ENCODE assay signal across 7 mouse cellular contexts in genomic region chr17:26252539-26253251, GRCm38 (mm10). TPM values are rescaled to one million over a fixed set of nuclear protein-coding genes. Genes with fewer than 3 reads are reported as not detected.
A peak's percentile ranks its signal among the peaks of the same experiment; 100 is the strongest.
DNase-seq lines count a peak whose midpoint lies in the region; ATAC-seq and TF ChIP-seq lines count a peak whose summit lies in the region.

Gene Luc7l (plus strand): TSS chr17:26252896.

- peak within 1 kb of the TSS; percentile 98 for H3K4me3 ChIP-seq in embryonic facial prominence, embryonic 12.5 days
- peak within 1 kb of the TSS; percentile 79 for H3K4me3 ChIP-seq in kidney, adult 2 months (ENCODE audit: insufficient read depth, low read depth, low read length)
- H3K4me3 ChIP-seq in limb, embryonic 12.5 days (replicated peaks), result peak within 1 kb of the TSS; percentile 97
- H3K4me3 ChIP-seq in midbrain, embryonic 15.5 days, result peak within 1 kb of the TSS; percentile 99
- H3K4me3 ChIP-seq in spleen, adult 2 months (ENCODE audit: extremely low read depth, insufficient read depth, insufficient read length), result peak within 1 kb of the TSS; percentile 99

- H3K4me2 ChIP-seq in embryonic facial prominence, embryonic 12.5 days (replicated peaks), result peak within 1 kb of the TSS; percentile 71
- H3K4me2 ChIP-seq in limb, embryonic 12.5 days, result peak within 1 kb of the TSS; percentile 80
- peak within 1 kb of the TSS; percentile 76 for H3K4me2 ChIP-seq in midbrain, embryonic 15.5 days

- peak; percentile 49 for TF ChIP-seq POLR2A in kidney, adult 2 months (IDR thresholded peaks at IDR 0.05; ENCODE audit: low read depth, low read length)
- peak; percentile 89 for TF ChIP-seq POLR2A in spleen, adult 2 months (IDR thresholded peaks at IDR 0.05; ENCODE audit: low read depth, low read length)

- no peak for TF ChIP-seq CTCF in kidney, adult 2 months (conservative IDR thresholded peaks at IDR 0.05; ENCODE audit: insufficient read depth, insufficient read length, low read depth, low read length)
- no peak for TF ChIP-seq CTCF in spleen, adult 2 months (IDR thresholded peaks at IDR 0.05; ENCODE audit: extremely low read depth, insufficient read depth, insufficient read length, insufficient replicate concordance)

- peak within 1 kb of the TSS; percentile 96 for H3K9ac ChIP-seq in embryonic facial prominence, embryonic 12.5 days
- H3K9ac ChIP-seq in limb, embryonic 12.5 days (replicated peaks), result peak within 1 kb of the TSS; percentile 97
- H3K9ac ChIP-seq in midbrain, embryonic 15.5 days, result peak within 1 kb of the TSS; percentile 99

- H3K27me3 ChIP-seq in embryonic facial prominence, embryonic 12.5 days, result no peaks in the 10 kb centered on the region
- H3K27me3 ChIP-seq in kidney, adult 2 months (replicated peaks; ENCODE audit: control insufficient read depth, insufficient read depth, low read length), result no peaks in the 10 kb centered on the region
- no peaks in the 10 kb centered on the region for H3K27me3 ChIP-seq in limb, embryonic 12.5 days
- no peaks in the 10 kb centered on the region for H3K27me3 ChIP-seq in midbrain, embryonic 15.5 days (replicated peaks)
- H3K27me3 ChIP-seq in spleen, adult 2 months (ENCODE audit: control insufficient read depth, insufficient read depth, low read length), result no peaks in the 10 kb centered on the region

- H3K36me3 ChIP-seq in embryonic facial prominence, embryonic 12.5 days, result peaks cover 15% of the 10 kb centered on the region
- no peaks in the 10 kb centered on the region for H3K36me3 ChIP-seq in kidney, adult 2 months (ENCODE audit: control insufficient read depth, insufficient read depth, low read length)
- peaks cover 26% of the 10 kb centered on the region for H3K36me3 ChIP-seq in limb, embryonic 12.5 days
- peaks cover 10% of the 10 kb centered on the region for H3K36me3 ChIP-seq in midbrain, embryonic 15.5 days (replicated peaks)
- H3K36me3 ChIP-seq in spleen, adult 2 months (ENCODE audit: control insufficient read depth, insufficient read depth, low read length), result peaks cover 4% of the 10 kb centered on the region; the same call in 1 of the 2 replicates

- peaks cover 11% of the 10 kb centered on the region for H3K4me1 ChIP-seq in embryonic facial prominence, embryonic 12.5 days
- H3K4me1 ChIP-seq in kidney, adult 2 months (ENCODE audit: control insufficient read depth, insufficient read depth, low read length), result peaks cover 3% of the 10 kb centered on the region; the same call in 1 of the 2 replicates
- H3K4me1 ChIP-seq in limb, embryonic 12.5 days (replicated peaks), result peaks cover 8% of the 10 kb centered on the region
- peaks cover 11% of the 10 kb centered on the region for H3K4me1 ChIP-seq in midbrain, embryonic 15.5 days
- H3K4me1 ChIP-seq in spleen, adult 2 months (ENCODE audit: control insufficient read depth, insufficient read depth, insufficient read length), result no peaks in the 10 kb centered on the region

- peak within 1 kb of the TSS; percentile 99 for H3K27ac ChIP-seq in embryonic facial prominence, embryonic 12.5 days
- H3K27ac ChIP-seq in kidney, adult 2 months (ENCODE audit: insufficient read depth, low read depth, low read length), result peak within 1 kb of the TSS; percentile 84
- peak within 1 kb of the TSS; percentile 99 for H3K27ac ChIP-seq in limb, embryonic 12.5 days
- peak within 1 kb of the TSS; percentile 99 for H3K27ac ChIP-seq in midbrain, embryonic 15.5 days
- H3K27ac ChIP-seq in spleen, adult 2 months (ENCODE audit: insufficient read depth, low read length), result peak within 1 kb of the TSS; percentile 94

- ATAC-seq in embryonic facial prominence, embryonic 12.5 days (ENCODE audit: insufficient number of reproducible peaks, insufficient read depth, low FRiP score, low TSS enrichment), result peak; percentile 86
- ATAC-seq in limb, embryonic 12.5 days (ENCODE audit: insufficient number of reproducible peaks, insufficient read depth, low FRiP score, low TSS enrichment, low read depth), result peak; percentile 93
- peak; percentile 96 for ATAC-seq in midbrain, embryonic 15.5 days (replicated peaks)

- peak; percentile 92 for DNase-seq in adrenal gland, postnatal 25 days
- peak; percentile 97 to 99 for DNase-seq in heart, adult 18-20 months
- DNase-seq in kidney, adult 2 months, result peak; percentile 98
- peak; percentile 79 to 94 for DNase-seq in spleen, adult 2 months (ENCODE audit: low read depth in 1 of 2, low spot score in 2 of 2)

- no peaks in the 10 kb centered on the region for H3K9me3 ChIP-seq in embryonic facial prominence, embryonic 12.5 days
- H3K9me3 ChIP-seq in limb, embryonic 12.5 days, result no peaks in the 10 kb centered on the region
- no peaks in the 10 kb centered on the region for H3K9me3 ChIP-seq in midbrain, embryonic 15.5 days

- under 1% methylated on average over 43 of the region's 43 CpGs for WGBS in embryonic facial prominence, embryonic 12.5 days
- under 1% methylated on average over 43 of the region's 43 CpGs for WGBS in kidney, adult 2 months
- under 1% methylated on average over 43 of the region's 43 CpGs for WGBS in limb, embryonic 12.5 days
- under 1% methylated on average over 43 of the region's 43 CpGs for WGBS in midbrain, embryonic 15.5 days
- under 1% methylated on average over 43 of the region's 43 CpGs for WGBS in spleen, adult 2 months

RNA-seq across cellular contexts. Expression of gene Luc7l, which starts in this region (rescaled TPM):
- total RNA-seq in adrenal gland, postnatal 25 days (2021), result 73.2 and 77.1 TPM in 2 replicates
- 153 and 155 TPM in 2 replicates for polyA plus RNA-seq in embryonic facial prominence, embryonic 12.5 days (2016; fragmentation: Nextera tagmentation; extraction: Ambion mirVana)
- total RNA-seq in heart, adult 18-20 months (2021), result 10 to 100 TPM; 12.2 to 16.6 TPM
- 16.0 and 17.5 TPM in 2 replicates for polyA plus RNA-seq in kidney, adult 2 months (2012; rRNA removed)
- 155 and 164 TPM in 2 replicates for polyA plus RNA-seq in limb, embryonic 12.5 days (2016; fragmentation: Nextera tagmentation; extraction: Ambion mirVana)
- 117 and 123 TPM in 2 replicates for polyA plus RNA-seq in midbrain, embryonic 15.5 days (2015; fragmentation: Nextera tagmentation; extraction: Ambion mirVana)
- 13.8 and 14.5 TPM in 2 replicates for polyA plus RNA-seq in spleen, adult 2 months (2012; rRNA removed)

Comparison
In these comparisons a context has a peak if more than half of its experiments do, and no peak if none do; other contexts are left out.
1. Peak in every context shown above with its lines: DNase-seq, ATAC-seq, H3K4me3 ChIP-seq and H3K27ac ChIP-seq.